Mouse (Mus musculus) small intestine, adult 2 months (tissue): Measurements from ENCODE around the gene Snx15. TPM values are rescaled to one million over a fixed set of nuclear protein-coding genes. Genes with fewer than 3 reads are reported as not detected.

ENCODE experiments used
- H3K27ac ChIP-seq: fragments of 200-500 bp; 2 replicates; pipeline ENCODE4 v1.5.1; 2012; ENCODE audit warnings: low read depth, low read length, control low read depth, inconsistent platforms; ENCODE audit not compliant: insufficient read depth
- H3K27me3 ChIP-seq: fragments of 200-500 bp; 2 replicates; pipeline ENCODE4 v1.6.1; 2012; ENCODE audit warnings: mild to moderate bottlenecking, moderate library complexity, low read length, inconsistent platforms; ENCODE audit not compliant: control insufficient read depth, insufficient read depth
- H3K36me3 ChIP-seq: fragments of 200-500 bp; 2 replicates; pipeline ENCODE4 v1.6.1; 2012; ENCODE audit warnings: mild to moderate bottlenecking, low read length, control low read depth, inconsistent platforms; ENCODE audit not compliant: control insufficient read depth, insufficient read depth
- H3K4me1 ChIP-seq: fragments of 200-500 bp; 2 replicates; pipeline ENCODE4 v1.6.1; 2012; ENCODE audit warnings: low read length, inconsistent platforms, mixed read lengths; ENCODE audit not compliant: control insufficient read depth, insufficient read depth, insufficient read length
- H3K4me3 ChIP-seq: fragments of 200-500 bp; 2 replicates; pipeline ENCODE4 v1.5.1; 2012; ENCODE audit warnings: low read depth, mild to moderate bottlenecking, control low read depth, inconsistent platforms, low read length, moderate library complexity
- CTCF ChIP-seq: fragments of 200-500 bp; IDR thresholded peaks from 2 replicates; pipeline ENCODE4 v1.5.1; 2012; ENCODE audit warnings: low read depth, mild to moderate bottlenecking, control low read depth, inconsistent platforms, low read length, moderate library complexity, mixed read lengths; ENCODE audit not compliant: insufficient replicate concordance, insufficient read length; ENCODE audit errors: extremely low read depth
- POLR2A ChIP-seq: fragments of 200-500 bp; IDR thresholded peaks from 2 replicates; pipeline ENCODE4 v1.6.1; 2012; ENCODE audit warnings: low read depth, mild to moderate bottlenecking, control low read depth, inconsistent platforms, low read length, moderate library complexity
- WGBS: fragments of 180-500 bp; shearing (Covaris S2); methylation state at CpG from one replicate; pipeline ENCODE4 v1.1.7; 2018; 5-methylcytosine and 5-hydroxymethylcytosine counted together
- polyA plus RNA-seq: library from polyadenylated mRNA; depleted of rRNA; stranded (reverse); fragments of >200 nt; gene quantifications from 2 replicates; pipeline ENCODE4 v1.2.3, GENCODE M21; 2012; rRNA removed

Gene Snx15
- polyA plus RNA-seq, result 19.8 and 41.8 TPM in 2 replicates

DNA sequence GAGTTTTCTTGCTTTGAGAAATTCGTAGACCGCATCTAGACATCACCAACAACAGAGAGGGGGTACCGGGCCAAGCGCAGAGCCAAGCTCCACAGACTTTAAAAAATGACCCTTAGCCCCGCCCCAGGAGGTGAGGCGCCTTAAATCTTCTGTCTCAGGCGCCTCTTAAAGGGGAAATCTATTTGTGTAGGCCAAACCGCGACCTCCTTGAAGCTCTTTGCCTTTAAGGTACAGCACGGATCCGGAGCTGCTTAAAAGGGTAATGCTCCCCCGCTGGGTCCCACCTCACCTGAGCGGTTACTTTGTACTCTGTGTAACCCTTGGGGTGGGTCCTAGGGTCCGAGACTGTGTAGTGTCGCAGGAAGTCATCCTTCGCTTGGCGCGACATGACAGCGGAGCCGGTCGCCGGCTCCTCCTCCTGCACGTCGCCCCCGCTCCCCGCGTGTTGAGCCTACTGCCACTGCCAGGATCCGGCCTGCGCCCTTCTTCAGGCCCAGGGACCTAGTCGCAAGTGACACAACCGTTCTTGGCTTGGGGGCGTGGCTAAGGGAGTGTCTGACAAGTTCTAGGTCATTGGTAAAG is at the start of gene Snx15:
Snx15 (minus strand) TSS at position 545 of the 582 bp plus-strand sequence.
- peaks cover 6% of the 10 kb centered on the region; the same call in 1 of the 2 replicates for H3K4me1 ChIP-seq
- no peaks in the 10 kb centered on the region for H3K36me3 ChIP-seq
- TF ChIP-seq POLR2A (peak; percentile 32; the same call in 1 of the 2 replicates), CTCF (no peak)
- peak within 1 kb of the TSS; percentile 71 for H3K4me3 ChIP-seq
- no peaks in the 10 kb centered on the region for H3K27me3 ChIP-seq
- H3K27ac ChIP-seq, result peak within 1 kb of the TSS; percentile 92
- WGBS, result under 1% methylated on average over 32 of the region's 32 CpGs

- TF ChIP-seq POLR2A (no peak), CTCF (no peak)
- H3K4me1 ChIP-seq, result peaks cover 15% of the 10 kb centered on the region
- no peaks in the 10 kb centered on the region for H3K27me3 ChIP-seq
- peaks cover 7% of the 10 kb centered on the region for H3K36me3 ChIP-seq
- no peak overlapping the region for H3K27ac ChIP-seq
- WGBS, result 37% methylated on average over 5 of the region's 5 CpGs
- H3K4me3 ChIP-seq, result no peak overlapping the region
These were observed 46.7 kb upstream of the Snx15 start for GRCm38 (mm10) chr19:6174771-6175170.

- Histone ChIP-seq H3K4me3 (no peak overlapping the region), H3K4me1 (peaks cover 26% of the 10 kb centered on the region), H3K27ac (peak overlapping the region; percentile 80), H3K27me3 (no peaks in the 10 kb centered on the region), H3K36me3 (peaks cover 13% of the 10 kb centered on the region)
- TF ChIP-seq CTCF (no peak), POLR2A (no peak)
- WGBS, result 31% methylated on average over 8 of the region's 8 CpGs
These were observed 43.1 kb upstream of the Snx15 start for GRCm38 (mm10) chr19:6171215-6171614.

- H3K36me3 ChIP-seq, result peaks cover 10% of the 10 kb centered on the region
- TF ChIP-seq POLR2A (no peak), CTCF (peak; percentile 54; the same call in 1 of the 2 replicates)
- no peaks in the 10 kb centered on the region for H3K27me3 ChIP-seq
- 83% methylated on average over 4 of the region's 4 CpGs for WGBS
- peak overlapping the region; percentile 7; the same call in 1 of the 2 replicates for H3K4me3 ChIP-seq
- H3K4me1 ChIP-seq, result peaks cover 39% of the 10 kb centered on the region
- H3K27ac ChIP-seq, result no peak overlapping the region
These were observed 38.6 kb upstream of the Snx15 start for GRCm38 (mm10) chr19:6166750-6167149.

DNA sequence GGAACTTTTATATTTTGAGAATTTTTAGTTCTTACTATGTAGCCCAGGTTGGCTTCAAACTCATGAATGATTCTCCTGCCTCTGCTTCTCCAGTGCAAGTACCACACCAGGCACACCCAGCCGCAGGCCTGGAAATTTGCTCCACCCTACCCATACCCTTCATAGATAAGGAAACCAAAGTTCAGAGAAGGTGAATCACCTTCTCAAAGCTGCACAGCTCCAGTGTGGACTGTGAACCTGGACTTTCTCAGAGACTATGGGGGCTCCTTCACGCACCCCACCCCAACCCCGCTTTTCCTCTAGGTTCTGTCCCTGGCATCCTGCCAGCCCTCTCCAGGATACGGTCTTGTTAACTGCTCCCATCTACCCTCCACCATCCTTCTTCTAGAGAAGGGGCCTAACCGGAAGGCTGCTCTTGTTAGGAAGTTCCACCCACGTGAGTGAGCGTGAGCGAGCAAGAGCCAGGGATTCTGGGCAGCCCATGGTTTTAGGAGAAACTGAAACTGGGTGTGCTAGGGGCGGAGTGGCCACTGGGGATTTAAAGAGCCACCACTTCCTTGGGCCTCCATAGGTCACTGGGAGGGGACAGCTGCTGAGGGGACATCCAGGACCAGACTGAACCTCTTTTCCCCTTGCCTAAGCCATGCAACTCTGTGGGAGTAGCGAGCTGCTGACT is 35.9 kb upstream of the Snx15 start:
- Histone ChIP-seq H3K27me3 (no peaks in the 10 kb centered on the region), H3K4me3 (peak overlapping the region; percentile 59), H3K36me3 (peaks cover 7% of the 10 kb centered on the region; the same call in 1 of the 2 replicates), H3K27ac (peak overlapping the region; percentile 94), H3K4me1 (peaks cover 23% of the 10 kb centered on the region)
- TF ChIP-seq POLR2A (no peak), CTCF (no peak)
- WGBS, result 16% methylated on average over 10 of the region's 10 CpGs

- TF ChIP-seq CTCF (no peak), POLR2A (no peak)
- Histone ChIP-seq H3K27ac (no peak overlapping the region), H3K36me3 (no peaks in the 10 kb centered on the region), H3K27me3 (no peaks in the 10 kb centered on the region), H3K4me3 (no peak overlapping the region), H3K4me1 (peaks cover 10% of the 10 kb centered on the region; the same call in 1 of the 2 replicates)
- 40% methylated on average over 6 of the region's 6 CpGs for WGBS
These were observed 29.1 kb upstream of the Snx15 start for GRCm38 (mm10) chr19:6157220-6157619.

DNA sequence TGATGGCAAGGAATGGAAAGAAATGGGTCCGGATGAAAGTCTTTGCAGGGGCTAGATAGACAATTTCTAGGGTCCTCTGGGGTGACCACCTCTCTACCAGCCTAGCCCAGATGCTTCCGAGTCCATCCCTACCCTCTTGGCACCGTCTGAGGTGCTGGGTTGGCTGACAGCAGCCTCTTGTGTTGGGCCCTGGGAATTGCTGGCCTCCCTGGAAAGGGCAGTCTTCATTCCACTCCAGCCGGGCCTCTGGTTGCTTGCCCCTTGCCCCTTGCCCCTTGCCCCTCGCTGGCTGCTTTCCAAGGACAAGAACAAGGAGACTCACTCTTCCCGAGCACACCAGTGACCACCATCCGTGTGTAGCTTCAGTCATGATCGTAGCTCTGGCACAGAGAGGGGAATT is 28.3 kb upstream of the Snx15 start:
- Histone ChIP-seq H3K4me3 (no peak overlapping the region), H3K4me1 (peaks cover 4% of the 10 kb centered on the region; the same call in 1 of the 2 replicates), H3K27me3 (no peaks in the 10 kb centered on the region), H3K36me3 (no peaks in the 10 kb centered on the region), H3K27ac (no peak overlapping the region)
- TF ChIP-seq CTCF (peak; percentile 13; the same call in 1 of the 2 replicates), POLR2A (no peak)
- WGBS, result 63% methylated on average over 8 of the region's 8 CpGs
